Mouse (Mus musculus) heart, adult 2 months (tissue): ENCODE results near the gene 3110082J24Rik.

ENCODE experiments used
- CTCF ChIP-seq: fragments of 200-600 bp; IDR thresholded peaks from 2 replicates; pipeline ENCODE4 v1.8.1; 2022; ENCODE audit warnings: antibody characterized with exemption, mild to moderate bottlenecking, moderate library complexity
- EP300 ChIP-seq: fragments of 200-500 bp; IDR thresholded peaks from 2 replicates; pipeline ENCODE4 v1.6.1; 2011; ENCODE audit warnings: low read depth, low read length, control low read depth; ENCODE audit not compliant: insufficient read depth
- POLR2A ChIP-seq: fragments of 200-500 bp; IDR thresholded peaks from 2 replicates; pipeline ENCODE4 v1.6.1; 2011; ENCODE audit warnings: mild to moderate bottlenecking, low read depth, low read length, control low read depth; ENCODE audit not compliant: insufficient read depth

- no peak for TF ChIP-seq CTCF
- no peak for TF ChIP-seq EP300
- no peak for TF ChIP-seq POLR2A
These were observed 34.2 kb downstream of the 3110082J24Rik start for GRCm38 (mm10) chr5:30071677-30072076.
